Mouse (Mus musculus) brain, adult 2 months (tissue): Measurements from ENCODE around the gene Lrrk1.

Experiments used
- DNase-seq: peaks from one replicate; pipeline ENCODE4 v3.0.0; 2011; ENCODE audit warnings: low read depth, low spot score

The Lrrk1 gene

GRCm38 (mm10) chr7:66384891-66385290 is 3.3 kb downstream of the Lrrk1 start:
- DNase-seq: no peak

GRCm38 (mm10) chr7:66384213-66384612 is 3.9 kb downstream of the Lrrk1 start:
- no peak for DNase-seq

GRCm38 (mm10) chr7:66376560-66376959 is 11.6 kb downstream of the Lrrk1 start:
- no peak for DNase-seq

- DNase-seq: no peak
Observed at GRCm38 (mm10) chr7:66375736-66376135, 12.4 kb downstream of the Lrrk1 start.

GRCm38 (mm10) chr7:66373391-66373790 is 14.8 kb downstream of the Lrrk1 start:
- DNase-seq: no peak

- DNase-seq: no peak
Observed at GRCm38 (mm10) chr7:66370970-66371369, 17.2 kb downstream of the Lrrk1 start.

- no peak for DNase-seq
Observed at GRCm38 (mm10) chr7:66369934-66370445, 18.2 kb downstream of the Lrrk1 start.

- DNase-seq: no peak
Observed at GRCm38 (mm10) chr7:66369071-66369933, 18.8 kb downstream of the Lrrk1 start.

- no peak for DNase-seq
Observed at GRCm38 (mm10) chr7:66365904-66366303, 22.2 kb downstream of the Lrrk1 start, which contains the start of gene Gm10974. Gm10974 (plus strand) TSS chr7:66365905.

- no peak for DNase-seq
Observed at GRCm38 (mm10) chr7:66365411-66365810, 22.7 kb downstream of the Lrrk1 start.

- DNase-seq: no peak
Observed at GRCm38 (mm10) chr7:66364491-66364890, 23.7 kb downstream of the Lrrk1 start.

- DNase-seq: no peak
Observed at GRCm38 (mm10) chr7:66359044-66359443, 29.1 kb downstream of the Lrrk1 start.

- DNase-seq: no peak
Observed at GRCm38 (mm10) chr7:66358461-66358860, 29.7 kb downstream of the Lrrk1 start.

- DNase-seq: no peak
Observed at GRCm38 (mm10) chr7:66355791-66356522, 32.2 kb downstream of the Lrrk1 start.

GRCm38 (mm10) chr7:66354911-66355310 is 33.2 kb downstream of the Lrrk1 start:
- DNase-seq: no peak

GRCm38 (mm10) chr7:66351074-66351473 is 37.1 kb downstream of the Lrrk1 start:
- DNase-seq: no peak

GRCm38 (mm10) chr7:66349670-66350069 is 38.5 kb downstream of the Lrrk1 start:
- DNase-seq: no peak

GRCm38 (mm10) chr7:66348588-66348987 is 39.6 kb downstream of the Lrrk1 start:
- no peak for DNase-seq

- no peak for DNase-seq
Observed at GRCm38 (mm10) chr7:66346959-66347663, 41.0 kb downstream of the Lrrk1 start.

GRCm38 (mm10) chr7:66343307-66343706 is 44.8 kb downstream of the Lrrk1 start:
- DNase-seq: no peak

- no peak for DNase-seq
Observed at GRCm38 (mm10) chr7:66342831-66343230, 45.3 kb downstream of the Lrrk1 start.

GRCm38 (mm10) chr7:66342323-66342722 is 45.8 kb downstream of the Lrrk1 start:
- DNase-seq: peak; percentile 45
